Mouse (Mus musculus) midbrain, embryonic 13.5 days (tissue): ENCODE measurements around the gene Appl2. TPM values are rescaled to one million over a fixed set of nuclear protein-coding genes. Genes with fewer than 3 reads are reported as not detected.

ENCODE experiments used
- ATAC-seq: fragments of 200-750 bp; cut with Nextera tagmentation; 2 replicates; pipeline ENCODE4 v1.8.0; 2017; ENCODE audit warnings: mild to moderate bottlenecking, moderate TSS enrichment, moderate library complexity
- H3K27ac ChIP-seq: fragments of 300-500 bp; sonication (generic); 2 replicates; pipeline ENCODE4 v1.5.1; 2015; ENCODE audit warnings: inconsistent platforms, mild to moderate bottlenecking, moderate library complexity
- H3K27me3 ChIP-seq: fragments of 300-500 bp; sonication (generic); 2 replicates; pipeline ENCODE4 v1.6.1; 2015; ENCODE audit warnings: mild to moderate bottlenecking, inconsistent platforms
- H3K36me3 ChIP-seq: fragments of 300-500 bp; sonication (generic); 2 replicates; pipeline ENCODE4 v1.6.1; 2015; ENCODE audit warnings: mild to moderate bottlenecking, inconsistent platforms
- H3K4me1 ChIP-seq: fragments of 300-500 bp; sonication (generic); replicated peaks from 2 replicates; pipeline ENCODE4 v1.6.1; 2015; ENCODE audit warnings: inconsistent platforms
- H3K4me2 ChIP-seq: fragments of 300-500 bp; sonication (generic); replicated peaks from 2 replicates; pipeline ENCODE4 v1.6.1; 2015; ENCODE audit warnings: moderate library complexity, mild to moderate bottlenecking, inconsistent platforms
- H3K4me3 ChIP-seq: fragments of 300-500 bp; sonication (generic); replicated peaks from 2 replicates; pipeline ENCODE4 v1.5.1; 2015; ENCODE audit warnings: mild to moderate bottlenecking, inconsistent platforms
- H3K9ac ChIP-seq: fragments of 300-500 bp; sonication (generic); replicated peaks from 2 replicates; pipeline ENCODE4 v1.6.1; 2015; ENCODE audit warnings: mild to moderate bottlenecking, inconsistent platforms
- H3K9me3 ChIP-seq: fragments of 300-500 bp; sonication (generic); 2 replicates; pipeline ENCODE4 v1.6.1; 2016; ENCODE audit warnings: mild to moderate bottlenecking, inconsistent platforms
- WGBS: fragments of 180-500 bp; shearing (Covaris S2); methylation state at CpG from one replicate; pipeline ENCODE4 v1.1.7; 2015; 5-methylcytosine and 5-hydroxymethylcytosine counted together
- polyA plus RNA-seq: library from polyadenylated mRNA; unstranded; fragments of >200 nt; fragmentation: Nextera tagmentation; extraction: Ambion mirVana; gene quantifications from 2 replicates; pipeline ENCODE4 v1.2.1, GENCODE M21; 2015

Appl2 gene
- polyA plus RNA-seq, 1 experiment from 2014 or later, result 49.8 TPM

- no peak for ATAC-seq
- no peak overlapping the region for H3K9ac ChIP-seq
Observed at GRCm38 (mm10) chr10:83608596-83608995, 39.9 kb downstream of the Appl2 start.

GRCm38 (mm10) chr10:83607111-83607510 is 41.4 kb downstream of the Appl2 start:
- peaks cover 71% of the 10 kb centered on the region for H3K36me3 ChIP-seq
- 95% methylated on average over 3 of the region's 3 CpGs for WGBS
- no peak overlapping the region for H3K4me3 ChIP-seq
- H3K4me1 ChIP-seq, result no peaks in the 10 kb centered on the region
- no peak for ATAC-seq
- no peak overlapping the region for H3K9ac ChIP-seq
- no peaks in the 10 kb centered on the region for H3K27me3 ChIP-seq
- no peaks in the 10 kb centered on the region for H3K9me3 ChIP-seq
- H3K27ac ChIP-seq, result no peak overlapping the region
- no peak overlapping the region for H3K4me2 ChIP-seq

More at GRCm38 (mm10) chr10:83608596-83608995, 39.9 kb downstream of the Appl2 start:
- 90% methylated on average over 8 of the region's 8 CpGs for WGBS
- Histone ChIP-seq H3K27ac (no peak overlapping the region), H3K9me3 (no peaks in the 10 kb centered on the region), H3K36me3 (peaks cover 76% of the 10 kb centered on the region), H3K4me1 (no peaks in the 10 kb centered on the region), H3K4me2 (no peak overlapping the region), H3K4me3 (no peak overlapping the region), H3K27me3 (no peaks in the 10 kb centered on the region)

- Histone ChIP-seq H3K27me3 (no peaks in the 10 kb centered on the region), H3K4me3 (no peak overlapping the region), H3K27ac (no peak overlapping the region), H3K36me3 (peaks cover 70% of the 10 kb centered on the region), H3K9me3 (no peaks in the 10 kb centered on the region), H3K4me2 (no peak overlapping the region), H3K9ac (no peak overlapping the region), H3K4me1 (no peaks in the 10 kb centered on the region)
- WGBS, result 59% methylated on average over 8 of the region's 8 CpGs
- ATAC-seq, result no peak
Observed at GRCm38 (mm10) chr10:83605637-83606183, 42.8 kb downstream of the Appl2 start.

GRCm38 (mm10) chr10:83603956-83604564 is 44.5 kb downstream of the Appl2 start:
- Histone ChIP-seq H3K9me3 (no peaks in the 10 kb centered on the region), H3K4me2 (no peak overlapping the region), H3K27ac (no peak overlapping the region), H3K36me3 (peaks cover 71% of the 10 kb centered on the region), H3K4me1 (no peaks in the 10 kb centered on the region), H3K9ac (no peak overlapping the region), H3K27me3 (no peaks in the 10 kb centered on the region), H3K4me3 (no peak overlapping the region)
- WGBS, result 94% methylated on average over 10 of the region's 10 CpGs
- ATAC-seq, result no peak

- no peak overlapping the region for H3K4me3 ChIP-seq
- no peaks in the 10 kb centered on the region for H3K9me3 ChIP-seq
- H3K27ac ChIP-seq, result no peak overlapping the region
- peaks cover 63% of the 10 kb centered on the region for H3K36me3 ChIP-seq
- H3K9ac ChIP-seq, result no peak overlapping the region
- H3K4me1 ChIP-seq, result no peaks in the 10 kb centered on the region
- no peaks in the 10 kb centered on the region for H3K27me3 ChIP-seq
- 93% methylated on average over 11 of the region's 11 CpGs for WGBS
- ATAC-seq, result no peak
- no peak overlapping the region for H3K4me2 ChIP-seq
Observed at GRCm38 (mm10) chr10:83600650-83601049, 47.9 kb downstream of the Appl2 start.

- no peak overlapping the region for H3K27ac ChIP-seq
- 95% methylated on average over 5 of the region's 5 CpGs for whole genome bisulfite sequencing
- no peak overlapping the region for H3K9ac ChIP-seq
- peaks cover 64% of the 10 kb centered on the region for H3K36me3 ChIP-seq
- H3K27me3 ChIP-seq, result no peaks in the 10 kb centered on the region
- no peaks in the 10 kb centered on the region for H3K4me1 ChIP-seq
- no peaks in the 10 kb centered on the region for H3K9me3 ChIP-seq
- ATAC-seq, result no peak
- no peak overlapping the region for H3K4me3 ChIP-seq
- H3K4me2 ChIP-seq, result no peak overlapping the region
Observed at GRCm38 (mm10) chr10:83594526-83594925, 54.0 kb downstream of the Appl2 start.

- Histone ChIP-seq H3K27me3 (no peaks in the 10 kb centered on the region), H3K9me3 (no peaks in the 10 kb centered on the region), H3K4me1 (no peaks in the 10 kb centered on the region), H3K27ac (no peak overlapping the region), H3K9ac (no peak overlapping the region), H3K4me2 (no peak overlapping the region), H3K36me3 (peaks cover 69% of the 10 kb centered on the region), H3K4me3 (no peak overlapping the region)
- WGBS, result 94% methylated on average over 7 of the region's 7 CpGs
- ATAC-seq, result no peak
Observed at GRCm38 (mm10) chr10:83592616-83593015, 55.9 kb downstream of the Appl2 start.

- Histone ChIP-seq H3K27ac (no peak overlapping the region), H3K36me3 (peaks cover 79% of the 10 kb centered on the region), H3K9me3 (no peaks in the 10 kb centered on the region), H3K4me1 (no peaks in the 10 kb centered on the region), H3K27me3 (no peaks in the 10 kb centered on the region), H3K9ac (no peak overlapping the region), H3K4me3 (no peak overlapping the region), H3K4me2 (no peak overlapping the region)
- 84% methylated on average over 6 of the region's 6 CpGs for WGBS
- ATAC-seq, result no peak
Observed at GRCm38 (mm10) chr10:83590801-83591200, 57.7 kb downstream of the Appl2 start.

GRCm38 (mm10) chr10:83565449-83566441 is 82.8 kb downstream of the Appl2 start:
- 98% methylated on average over 7 of the region's 7 CpGs for WGBS
- no peaks in the 10 kb centered on the region for H3K27me3 ChIP-seq
- peaks cover 78% of the 10 kb centered on the region for H3K36me3 ChIP-seq
- no peak overlapping the region for H3K4me2 ChIP-seq
- no peak for ATAC-seq
- H3K9ac ChIP-seq, result no peak overlapping the region
- no peaks in the 10 kb centered on the region for H3K9me3 ChIP-seq
- no peak overlapping the region for H3K4me3 ChIP-seq
- H3K27ac ChIP-seq, result no peak overlapping the region
- no peaks in the 10 kb centered on the region for H3K4me1 ChIP-seq

- no peaks in the 10 kb centered on the region for H3K4me1 ChIP-seq
- H3K27ac ChIP-seq, result no peak overlapping the region
- no peaks in the 10 kb centered on the region for H3K27me3 ChIP-seq
- no peak overlapping the region for H3K4me3 ChIP-seq
- H3K4me2 ChIP-seq, result no peak overlapping the region
- no peak for ATAC-seq
- no peaks in the 10 kb centered on the region for H3K9me3 ChIP-seq
- H3K9ac ChIP-seq, result no peak overlapping the region
- peaks cover 81% of the 10 kb centered on the region for H3K36me3 ChIP-seq
Observed at GRCm38 (mm10) chr10:83563005-83563404, 85.5 kb downstream of the Appl2 start.
